Mouse (Mus musculus) frontal cortex, postnatal 10 days (tissue): ENCODE results near the gene Vav2.

Experiments used
- DNase-seq, 2 experiments: peaks; one replicate each; pipeline ENCODE4 v3.0.0; 2022; ENCODE audit warnings: low spot score in 2 of 2, mixed read lengths in 1 of 2

Gene Vav2

GRCm38 (mm10) chr2:27426855-27427457, at the start of gene Vav2:
TSS of gene Vav2 (minus strand) at chr2:27427033.
- peak; percentile 78 to 83 for DNase-seq

- DNase-seq, result peak; percentile 91
Observed at GRCm38 (mm10) chr2:27475495-27476302, 48.9 kb upstream of the Vav2 start.

- peak in 1 of 2 experiments; percentile 48 for DNase-seq
Observed at GRCm38 (mm10) chr2:27474621-27475484, 48.0 kb upstream of the Vav2 start.

- no peak for DNase-seq
Observed at GRCm38 (mm10) chr2:27473911-27474310, 47.1 kb upstream of the Vav2 start.

- DNase-seq, result no peak
Observed at GRCm38 (mm10) chr2:27473061-27473765, 46.4 kb upstream of the Vav2 start.

- DNase-seq, result no peak
Observed at GRCm38 (mm10) chr2:27471170-27471584, 44.3 kb upstream of the Vav2 start.

GRCm38 (mm10) chr2:27470535-27470934, 43.7 kb upstream of the Vav2 start:
- no peak for DNase-seq

GRCm38 (mm10) chr2:27469991-27470355, 43.1 kb upstream of the Vav2 start:
- DNase-seq, result no peak

GRCm38 (mm10) chr2:27469292-27469990, 42.6 kb upstream of the Vav2 start:
- DNase-seq, result no peak

GRCm38 (mm10) chr2:27462901-27463300, 36.1 kb upstream of the Vav2 start:
- no peak for DNase-seq

GRCm38 (mm10) chr2:27461881-27462660, 35.2 kb upstream of the Vav2 start:
- DNase-seq, result no peak

- DNase-seq, result no peak
Observed at GRCm38 (mm10) chr2:27460651-27461050, 33.8 kb upstream of the Vav2 start.

GRCm38 (mm10) chr2:27460163-27460562, 33.3 kb upstream of the Vav2 start:
- DNase-seq, result no peak

- no peak for DNase-seq
Observed at GRCm38 (mm10) chr2:27459735-27460134, 32.9 kb upstream of the Vav2 start.

GRCm38 (mm10) chr2:27450226-27450625, 23.4 kb upstream of the Vav2 start:
- no peak for DNase-seq

GRCm38 (mm10) chr2:27447782-27448181, 20.9 kb upstream of the Vav2 start:
- DNase-seq, result no peak

- no peak for DNase-seq
Observed at GRCm38 (mm10) chr2:27446812-27447211, 20.0 kb upstream of the Vav2 start.

- no peak for DNase-seq
Observed at GRCm38 (mm10) chr2:27445910-27446309, 19.1 kb upstream of the Vav2 start.

GRCm38 (mm10) chr2:27443450-27443708, 16.5 kb upstream of the Vav2 start:
- no peak for DNase-seq

GRCm38 (mm10) chr2:27442708-27443449, 16.0 kb upstream of the Vav2 start:
- no peak for DNase-seq
